Mouse (Mus musculus): ENCODE measurements around the gene Fbh1.

Fbh1 gene

GRCm38 (mm10) chr2:11777091-11778068, at the start of gene Fbh1, which contains the start of gene Ankrd16:
Gene Fbh1, minus strand, starts transcription at chr2:11777582.
Gene Ankrd16, plus strand, starts transcription at chr2:11777876.
- DNase-seq (ENCODE audit: low spot score): peak; percentile 100

DNA sequence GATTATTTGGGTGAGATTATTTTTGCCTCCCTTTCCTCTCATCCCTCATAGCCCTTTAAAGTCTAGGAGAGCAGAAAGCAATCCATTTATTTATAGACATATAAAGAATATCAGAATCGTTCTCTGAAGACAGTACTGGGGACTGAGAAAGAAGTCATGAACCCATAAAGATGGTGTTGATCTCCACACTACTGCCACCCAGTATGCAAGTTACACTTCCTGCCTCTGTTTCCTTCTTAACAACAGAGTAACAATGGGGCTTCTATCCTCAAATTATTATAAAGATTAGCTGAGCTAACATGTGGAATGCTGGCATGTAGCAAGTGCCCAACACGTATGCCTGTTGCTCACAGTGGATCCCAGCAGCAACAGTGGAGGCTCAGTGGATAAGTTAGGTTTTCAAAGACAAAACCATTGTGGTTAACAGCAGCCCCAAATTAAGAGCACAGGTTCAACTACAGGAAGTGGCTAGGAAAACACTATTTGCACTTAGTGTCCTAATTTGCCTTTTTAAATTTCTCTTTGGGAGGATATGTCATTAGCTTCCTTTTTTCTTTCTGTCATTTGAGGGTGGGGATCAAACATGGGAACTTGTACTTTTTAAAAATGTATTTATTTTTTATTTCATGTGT, 24.0 kb upstream of the Fbh1 start:
- DNase-seq (ENCODE audit: low spot score): no peak

- no peak for DNase-seq (ENCODE audit: low spot score)
Observed at GRCm38 (mm10) chr2:11797930-11798364, 20.6 kb upstream of the Fbh1 start.

DNA sequence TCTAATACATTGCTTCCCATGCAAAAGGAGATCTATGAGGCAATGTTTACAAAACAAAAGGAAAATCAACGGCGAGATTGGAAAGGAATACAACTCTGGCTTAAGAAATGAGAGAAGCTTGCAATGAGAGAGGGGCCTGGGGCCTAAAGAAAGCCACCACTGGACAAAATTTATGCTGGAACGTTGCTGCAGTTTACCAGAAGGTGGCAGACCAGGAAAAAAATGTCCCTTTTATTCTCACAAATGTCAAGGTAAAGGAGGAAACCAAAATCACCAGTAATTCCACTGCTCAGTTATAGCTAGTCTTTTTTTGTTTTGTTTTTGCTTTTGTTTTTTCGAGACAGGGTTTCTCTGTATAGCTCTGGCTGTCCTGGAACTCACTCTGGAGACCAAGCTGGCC, 17.3 kb upstream of the Fbh1 start:
- no peak for DNase-seq (ENCODE audit: low spot score)

- DNase-seq (ENCODE audit: low spot score): no peak
Observed at GRCm38 (mm10) chr2:11784159-11784558, 6.8 kb upstream of the Fbh1 start.

GRCm38 (mm10) chr2:11778087-11778823, 873 bp upstream of the Fbh1 start:
- DNase-seq (ENCODE audit: low spot score): peak; percentile 87

GRCm38 (mm10) chr2:11776415-11776814, 967 bp downstream of the Fbh1 start:
- peak; percentile 9 for DNase-seq (ENCODE audit: low spot score)

DNA sequence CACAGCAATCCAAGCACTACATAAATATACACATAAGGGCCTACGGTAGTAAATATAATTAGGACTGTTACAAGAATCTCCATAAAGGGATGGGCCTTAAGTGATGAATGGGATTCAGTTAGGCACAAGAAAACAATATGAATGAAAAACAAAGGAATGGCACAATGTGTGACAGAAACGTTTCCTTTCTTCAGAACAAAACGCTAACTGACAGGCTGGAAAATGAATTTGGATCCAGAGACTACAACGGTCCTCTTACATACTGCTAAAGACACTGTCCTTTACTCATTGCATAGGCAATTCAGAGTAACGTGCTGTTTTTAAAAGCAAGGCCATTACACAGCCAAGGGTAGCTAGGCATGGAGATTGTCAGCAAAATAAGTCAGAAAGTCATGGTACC, 2.3 kb downstream of the Fbh1 start:
- DNase-seq (ENCODE audit: low spot score): no peak

DNA sequence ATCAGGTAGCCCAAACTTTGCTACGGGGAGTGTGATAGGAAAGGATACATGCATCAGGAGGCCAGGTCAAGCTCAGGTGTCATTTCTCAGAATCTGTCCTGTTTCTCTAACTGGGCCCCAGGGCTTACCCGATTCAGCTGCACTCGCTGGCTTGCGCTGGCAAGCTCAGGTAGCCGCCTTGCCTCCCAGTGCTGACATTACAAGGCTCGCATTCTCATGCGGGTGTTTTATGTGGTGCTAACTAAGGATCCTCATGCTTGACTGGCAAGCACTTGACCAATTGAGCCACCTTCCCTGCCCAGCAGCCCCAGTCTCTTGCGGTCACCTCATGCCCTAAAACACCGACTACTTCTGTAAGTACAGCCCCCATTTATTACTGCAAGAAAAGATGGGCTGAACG, 3.0 kb downstream of the Fbh1 start:
- DNase-seq (ENCODE audit: low spot score): no peak

DNA sequence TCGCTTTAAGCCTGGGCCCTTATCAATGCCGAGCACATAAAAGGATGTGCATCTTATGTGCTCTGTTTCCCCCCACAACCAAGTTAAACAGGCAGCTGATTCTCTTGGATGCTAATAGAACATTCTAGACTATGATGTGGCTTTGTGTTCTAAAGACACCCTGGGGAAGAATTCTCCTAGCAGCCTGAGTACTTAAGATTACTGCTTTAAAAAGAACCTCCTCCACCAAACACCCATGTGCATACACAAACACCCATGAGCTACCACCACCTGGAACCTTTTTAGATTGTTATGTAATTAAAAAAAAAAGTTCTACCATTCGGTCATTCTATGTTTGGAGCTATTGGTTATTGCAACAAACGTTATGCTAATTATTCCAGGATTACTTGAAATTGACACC, 5.0 kb downstream of the Fbh1 start:
- no peak for DNase-seq (ENCODE audit: low spot score)

- no peak for DNase-seq (ENCODE audit: low spot score)
Observed at GRCm38 (mm10) chr2:11771701-11772100, 5.7 kb downstream of the Fbh1 start.

DNA sequence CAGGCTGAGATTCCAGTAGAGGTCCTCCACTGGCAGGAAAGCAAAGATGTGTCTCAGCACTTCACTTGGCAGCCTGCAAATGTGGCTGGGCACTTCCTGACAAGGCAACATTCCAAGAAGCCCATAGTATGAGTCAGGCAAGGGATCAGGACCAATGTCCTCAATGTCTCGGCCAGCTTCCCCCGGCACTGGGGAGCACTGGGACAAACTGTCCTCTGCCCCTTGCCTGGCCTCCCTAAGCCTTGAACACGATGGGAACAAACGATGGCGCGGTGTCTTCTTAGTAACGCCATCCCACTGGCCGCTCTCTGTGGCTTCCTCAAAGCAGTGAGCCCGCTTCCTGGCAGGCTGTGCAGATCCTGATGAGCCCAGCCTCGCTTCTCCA, 10.2 kb downstream of the Fbh1 start:
- no peak for DNase-seq (ENCODE audit: low spot score)

GRCm38 (mm10) chr2:11766485-11767160, 10.8 kb downstream of the Fbh1 start:
- no peak for DNase-seq (ENCODE audit: low spot score)

GRCm38 (mm10) chr2:11765694-11766093, 11.7 kb downstream of the Fbh1 start:
- no peak for DNase-seq (ENCODE audit: low spot score)

DNA sequence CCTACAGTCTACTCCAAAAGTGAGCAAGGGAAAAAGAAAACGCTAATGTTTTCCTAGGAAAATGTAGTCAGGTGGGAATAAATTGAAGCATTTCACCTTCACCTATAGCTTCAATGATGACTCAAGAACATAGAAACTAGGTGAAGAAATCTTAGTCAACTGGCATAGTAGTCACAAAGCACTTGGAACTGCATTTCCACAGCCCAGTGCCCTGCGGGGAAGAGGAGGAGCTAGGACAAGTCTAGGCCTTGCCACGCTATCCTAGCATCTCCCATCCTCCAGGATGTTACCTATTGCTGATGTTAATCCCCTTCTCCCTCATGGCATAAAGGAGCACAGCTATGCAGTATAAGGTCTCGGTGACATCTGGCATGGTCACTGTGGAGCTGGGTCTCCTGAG, 14.8 kb downstream of the Fbh1 start:
- DNase-seq (ENCODE audit: low spot score): no peak

DNA sequence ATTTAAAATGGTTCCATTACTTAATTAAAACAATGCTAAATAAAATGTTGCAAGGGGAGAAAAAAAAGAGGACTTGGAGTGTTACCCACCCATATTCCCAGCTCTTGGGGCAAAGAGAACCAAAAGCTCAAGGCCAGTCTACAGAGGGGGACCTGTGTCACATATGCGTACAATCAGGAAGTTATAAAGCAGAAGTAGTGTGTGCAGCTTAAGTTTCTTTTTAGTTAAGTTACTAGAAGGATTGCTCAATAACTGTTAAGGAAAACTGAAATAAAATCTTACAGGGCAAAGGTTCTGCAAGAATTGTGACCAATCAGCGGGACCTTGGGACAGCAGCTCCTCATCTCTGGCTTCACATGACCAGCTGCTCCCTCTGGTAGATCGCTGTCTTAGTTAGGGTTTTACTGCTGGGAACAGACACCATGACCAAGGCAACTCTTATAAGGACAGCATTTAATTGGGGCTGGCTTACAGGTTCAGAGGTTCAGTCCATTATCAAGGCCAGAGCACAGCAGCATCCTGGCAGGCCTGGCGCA, 37.8 kb downstream of the Fbh1 start:
- DNase-seq (ENCODE audit: low spot score): no peak

GRCm38 (mm10) chr2:11738794-11739193, 38.6 kb downstream of the Fbh1 start:
- DNase-seq (ENCODE audit: low spot score): no peak

DNA sequence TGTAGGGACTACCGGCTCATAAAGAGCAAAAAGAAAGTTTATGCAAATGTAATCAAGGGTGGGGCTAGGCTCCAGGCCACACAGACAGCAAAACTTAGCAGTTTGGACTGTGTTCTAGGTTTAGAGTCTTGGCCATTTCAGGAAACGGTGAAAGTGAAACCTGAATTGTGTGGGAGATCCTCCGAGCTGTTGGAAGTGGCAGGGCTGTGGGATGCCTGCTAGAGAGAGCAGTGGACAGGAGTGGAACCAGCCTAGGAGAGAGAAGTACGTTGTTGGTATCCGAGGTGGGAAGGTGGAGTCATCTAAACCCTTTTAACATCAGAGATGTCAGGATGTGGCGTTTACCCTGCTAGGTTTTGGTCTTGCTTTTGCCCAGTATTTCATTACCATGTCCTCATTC, 41.5 kb downstream of the Fbh1 start:
- DNase-seq (ENCODE audit: low spot score): no peak

DNA sequence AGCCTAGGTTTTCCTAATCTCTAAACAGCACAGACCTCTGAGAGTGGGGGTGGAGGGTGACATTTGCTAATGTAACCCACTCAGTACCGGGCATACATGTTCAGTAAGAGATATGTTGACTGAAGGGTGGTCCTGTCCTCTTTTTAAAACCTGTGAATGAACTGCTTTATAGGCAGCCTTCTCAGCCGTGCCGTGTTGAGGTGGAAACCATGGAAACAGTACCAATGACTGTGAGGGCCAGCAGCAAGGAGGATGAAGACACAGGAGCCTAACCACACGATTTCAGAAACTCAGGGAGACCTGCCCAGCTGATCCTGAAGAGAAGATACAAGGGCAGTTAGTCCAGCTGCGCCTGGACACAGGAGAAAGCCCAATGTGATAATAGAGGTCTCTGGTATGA, 44.4 kb downstream of the Fbh1 start:
- no peak for DNase-seq (ENCODE audit: low spot score)

GRCm38 (mm10) chr2:11729091-11729490, 48.3 kb downstream of the Fbh1 start:
- no peak for DNase-seq (ENCODE audit: low spot score)

- no peak for DNase-seq (ENCODE audit: low spot score)
Observed at GRCm38 (mm10) chr2:11727574-11727973, 49.8 kb downstream of the Fbh1 start.

- no peak for DNase-seq (ENCODE audit: low spot score)
Observed at GRCm38 (mm10) chr2:11722564-11722963, 54.8 kb downstream of the Fbh1 start.
